Mouse (Mus musculus): ENCODE measurements around the gene Dhtkd1.

DNA sequence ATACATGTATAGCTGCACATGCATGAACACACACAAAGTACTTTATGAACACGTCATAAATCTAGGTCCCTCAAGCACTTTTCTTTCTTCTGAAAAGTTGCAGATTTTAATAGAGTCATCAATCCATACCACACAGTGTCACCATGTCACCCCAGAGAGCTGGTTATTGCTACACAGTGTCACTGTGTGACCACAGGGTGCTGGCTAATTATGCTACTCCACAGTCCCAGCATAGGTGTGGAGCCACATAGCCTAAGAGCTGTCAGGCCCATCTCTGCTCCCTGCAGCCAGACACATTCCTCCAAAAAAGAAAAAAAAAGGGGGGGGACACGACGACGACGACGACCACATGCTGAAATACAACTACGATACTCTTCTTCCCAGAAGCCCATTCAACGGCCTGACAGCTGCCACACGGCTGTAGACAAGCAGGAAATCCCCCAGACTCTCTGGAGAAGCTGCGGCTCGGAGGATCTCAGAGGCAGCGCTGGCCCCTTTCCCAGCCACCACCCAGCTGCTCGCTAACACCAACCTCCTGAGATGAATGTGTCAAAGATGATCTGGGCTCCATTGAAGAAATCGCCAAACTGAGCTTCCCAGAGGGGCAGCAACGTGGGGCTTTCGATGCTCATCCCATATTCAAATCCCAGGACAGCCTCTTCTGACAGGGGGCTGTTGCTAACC, 31.2 kb downstream of the Dhtkd1 start:
- TF ChIP-seq CTCF (IDR thresholded peaks at IDR 0.05; ENCODE audit: borderline replicate concordance, insufficient read depth, low read length) (no peak), POLR2A (IDR thresholded peaks at IDR 0.05; ENCODE audit: low read depth, low read length) (no peak)
